Mouse (Mus musculus) G1E (cell line): ENCODE measurements around the gene Metap1d.

ENCODE experiments used
- CTCF ChIP-seq: IDR thresholded peaks from 2 replicates; pipeline ENCODE4 v1.5.1; 2012; ENCODE audit warnings: low read depth, low read length, inconsistent platforms, mixed read lengths
- GATA1 ChIP-seq: IDR thresholded peaks from 2 replicates; pipeline ENCODE4 v1.6.1; 2012; ENCODE audit warnings: borderline replicate concordance, low read length, inconsistent platforms, mixed read lengths
- POLR2AphosphoS5 ChIP-seq: IDR thresholded peaks from 2 replicates; pipeline ENCODE4 v1.6.1; 2012; ENCODE audit warnings: low read depth, low read length, inconsistent platforms; ENCODE audit not compliant: insufficient replicate concordance
- TAL1 ChIP-seq: conservative IDR thresholded peaks from 2 replicates; pipeline ENCODE4 v1.6.1; 2012; ENCODE audit warnings: low read depth, low read length, inconsistent platforms, mixed read lengths

- TF ChIP-seq POLR2AphosphoS5: no peak
- TF ChIP-seq CTCF: no peak
- no peak for TF ChIP-seq GATA1
- TF ChIP-seq TAL1: no peak
Measured at GRCm38 (mm10) chr2:71474345-71474744, 21.3 kb downstream of the Metap1d start.
